Mouse (Mus musculus) T-helper 2 cell (primary cell): ENCODE data around the gene Gm19684.

ENCODE experiments used
- in situ Hi-C: fragments of 300-600 bp; cut with MboI, MseI; formaldehyde crosslinking; loops from one replicate; pipeline ENCODE4 v1.15.1; 2025; ENCODE audit warnings: high pct_unique_total_duplicates

Gm19684 gene

DNA sequence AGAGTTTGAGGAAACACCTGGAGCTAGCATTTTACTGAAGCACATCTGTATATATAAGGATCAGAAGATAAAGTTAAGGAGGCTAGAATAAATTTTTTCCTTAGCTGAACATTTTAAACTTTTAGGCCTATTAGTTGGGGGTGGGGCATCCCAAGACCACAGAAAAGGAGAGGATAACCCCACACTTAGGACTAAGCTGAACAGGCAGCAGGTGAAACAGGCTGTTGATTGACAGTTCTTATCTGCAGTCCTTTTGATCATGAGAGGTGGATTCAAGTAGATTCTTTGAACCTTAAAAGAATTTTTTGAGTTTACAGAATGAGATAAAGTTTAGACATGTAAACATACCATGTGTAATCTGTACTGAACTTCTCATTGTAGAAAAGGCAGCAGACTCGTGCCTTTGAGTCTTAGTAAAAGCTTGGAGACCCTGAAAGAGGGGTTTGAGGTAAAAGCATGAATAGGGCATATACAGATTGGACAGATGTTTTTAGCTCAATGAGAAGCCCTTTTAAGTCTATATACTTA is 48.9 kb downstream of the Gm19684 start:
- in situ Hi-C loops: no loop called here

GRCm38 (mm10) chr17:36176132-36176531 is 54.7 kb downstream of the Gm19684 start:
- in situ Hi-C loops: loop anchor here (5.0 kb wide), 1 partner anchor 84 kb away; no protein-coding TSS in a partner anchor

GRCm38 (mm10) chr17:36178938-36179337 is 57.5 kb downstream of the Gm19684 start:
- in situ Hi-C loops: loop anchor here (5.0 kb wide), 1 partner anchor 87 kb away; no protein-coding TSS in a partner anchor
